15 mouse cellular contexts compared by ENCODE assay signal in genomic region chr2:58786681-58787080, GRCm38 (mm10).
DNase-seq lines count a peak whose midpoint lies in the region; ATAC-seq lines count a peak whose summit lies in the region.
"Had no signal": no experiment of that assay in that cellular context is flagged by ENCODE, and none has a peak within 500 bp of the region (broad histone marks: within the 10 kb centered on the region; RNA-seq: fewer than 3 reads in every experiment).

No protein-coding gene starts in this region.

- no peaks in the 10 kb centered on the region for H3K9me3 ChIP-seq in hindbrain, embryonic 16.5 days (ENCODE audit: control insufficient read depth, low read length)
- no peaks in the 10 kb centered on the region for H3K9me3 ChIP-seq in hindbrain, embryonic 13.5 days
- H3K9me3 ChIP-seq: midbrain, embryonic 10.5 days; neural tube, embryonic 13.5 days had no signal

- no peaks in the 10 kb centered on the region for H3K4me1 ChIP-seq in hindbrain, embryonic 16.5 days (ENCODE audit: control insufficient read depth, insufficient read depth, low read depth, low read length)
- no peaks in the 10 kb centered on the region for H3K4me1 ChIP-seq in hindbrain, embryonic 13.5 days (replicated peaks)
- H3K4me1 ChIP-seq: neural tube, embryonic 13.5 days had no signal

- no peak overlapping the region for H3K27ac ChIP-seq in hindbrain, embryonic 16.5 days (ENCODE audit: low read depth, low read length)
- H3K27ac ChIP-seq in hindbrain, embryonic 13.5 days, result no peak overlapping the region
- H3K27ac ChIP-seq: layer of hippocampus, adult 2 months; midbrain, embryonic 10.5 days; neural tube, embryonic 13.5 days had no signal

- 62% methylated on average over 8 of the region's 8 CpGs for WGBS in hindbrain, embryonic 16.5 days
- 65% methylated on average over 8 of the region's 8 CpGs for WGBS in hindbrain, embryonic 13.5 days

- H3K4me3 ChIP-seq in hindbrain, embryonic 16.5 days (ENCODE audit: low read length), result no peak overlapping the region
- no peak overlapping the region for H3K4me3 ChIP-seq in hindbrain, embryonic 13.5 days
- H3K4me3 ChIP-seq: layer of hippocampus, adult 2 months; midbrain, embryonic 10.5 days; neural tube, embryonic 13.5 days had no signal

- H3K27me3 ChIP-seq in hindbrain, embryonic 16.5 days (replicated peaks; ENCODE audit: control insufficient read depth, insufficient read depth, low read length), result no peaks in the 10 kb centered on the region
- no peaks in the 10 kb centered on the region for H3K27me3 ChIP-seq in hindbrain, embryonic 13.5 days
- H3K27me3 ChIP-seq: neural tube, embryonic 13.5 days had no signal

- no peak overlapping the region for H3K4me2 ChIP-seq in hindbrain, embryonic 16.5 days (ENCODE audit: low read length)
- H3K4me2 ChIP-seq in hindbrain, embryonic 13.5 days, result no peak overlapping the region
- H3K4me2 ChIP-seq: neural tube, embryonic 13.5 days had no signal

- H3K9ac ChIP-seq in hindbrain, embryonic 16.5 days (ENCODE audit: low read depth, low read length), result no peak overlapping the region
- no peak overlapping the region for H3K9ac ChIP-seq in hindbrain, embryonic 13.5 days
- H3K9ac ChIP-seq: neural tube, embryonic 13.5 days had no signal

- H3K36me3 ChIP-seq in hindbrain, embryonic 16.5 days (ENCODE audit: control insufficient read depth, insufficient read depth, low read length), result no peaks in the 10 kb centered on the region
- no peaks in the 10 kb centered on the region for H3K36me3 ChIP-seq in hindbrain, embryonic 13.5 days
- H3K36me3 ChIP-seq: midbrain, embryonic 10.5 days; neural tube, embryonic 13.5 days had no signal

- DNase-seq in adrenal gland, postnatal 14 days, result peak; percentile 17
- no peak for DNase-seq in adrenal gland, adult 18-20 months (ENCODE audit: low spot score in 2 of 2)
- peak; percentile 24 for DNase-seq in ovary, postnatal 36 days (ENCODE audit: low spot score)
- DNase-seq in ovary, postnatal 14 days (ENCODE audit: low spot score), result no peak
- peak; percentile 5 for DNase-seq in retina, postnatal 7 days (ENCODE audit: low read depth, low spot score)
- DNase-seq in thymus, adult 18-20 months, result no peak
- DNase-seq: cerebellum, adult 8-10 months; kidney, adult 2 months; liver; thymus, postnatal 14 days had no signal

- 0 out of 2 replicates have a peak, but pooled peaks have one; percentile 30 for ATAC-seq in hindbrain, embryonic 16.5 days
- no peak for ATAC-seq in hindbrain, embryonic 13.5 days (ENCODE audit: low FRiP score)

Comparison
In these comparisons a context has a peak if more than half of its experiments do, and no peak if none do; other contexts are left out.
1. DNase-seq: peak in adrenal gland, postnatal 14 days (single experiment), ovary, postnatal 36 days (single experiment) and retina, postnatal 7 days (single experiment); none in adrenal gland, adult 18-20 months (0 of 2), ovary, postnatal 14 days (single experiment) and thymus, adult 18-20 months (0 of 2).